Mouse (Mus musculus): Measurements from ENCODE around the gene Chmp6.

The Chmp6 gene

GRCm38 (mm10) chr11:119907711-119908110 lies 5.5 kb upstream of the Chmp6 start:
- no peak for DNase-seq (ENCODE audit: low spot score in 2 of 2)

GRCm38 (mm10) chr11:119909436-119909835 lies 3.8 kb upstream of the Chmp6 start:
- peak in 1 of 2 experiments; percentile 74 for DNase-seq (ENCODE audit: low spot score in 2 of 2)

- DNase-seq (ENCODE audit: low spot score in 2 of 2) = no peak
Measured at GRCm38 (mm10) chr11:119912845-119913244, 396 bp upstream of the Chmp6 start.

GRCm38 (mm10) chr11:119913935-119914314 lies 684 bp downstream of the Chmp6 start:
- DNase-seq (ENCODE audit: low spot score in 2 of 2) = no peak

- no peak for DNase-seq (ENCODE audit: low spot score in 2 of 2)
Measured at GRCm38 (mm10) chr11:119914381-119914780, 1.1 kb downstream of the Chmp6 start.

GRCm38 (mm10) chr11:119915666-119916065 lies 2.4 kb downstream of the Chmp6 start:
- DNase-seq (ENCODE audit: low spot score in 2 of 2) = no peak

- DNase-seq (ENCODE audit: low spot score in 2 of 2) = no peak
Measured at GRCm38 (mm10) chr11:119916102-119916790, 3.0 kb downstream of the Chmp6 start.

- no peak for DNase-seq (ENCODE audit: low spot score in 2 of 2)
Measured at GRCm38 (mm10) chr11:119916834-119917469, 3.7 kb downstream of the Chmp6 start.

- DNase-seq (ENCODE audit: low spot score in 2 of 2) = no peak
Measured at GRCm38 (mm10) chr11:119918521-119918920, 5.3 kb downstream of the Chmp6 start.

GRCm38 (mm10) chr11:119919432-119919831 lies 6.2 kb downstream of the Chmp6 start:
- no peak for DNase-seq (ENCODE audit: low spot score in 2 of 2)

- DNase-seq (ENCODE audit: low spot score in 2 of 2) = peak in 1 of 2 experiments; percentile 84
Measured at GRCm38 (mm10) chr11:119919897-119920296, 6.7 kb downstream of the Chmp6 start.

- DNase-seq (ENCODE audit: low spot score in 2 of 2) = no peak
Measured at GRCm38 (mm10) chr11:119920668-119921067, 7.4 kb downstream of the Chmp6 start.

GRCm38 (mm10) chr11:119925176-119925575 lies 11.9 kb downstream of the Chmp6 start:
- no peak for DNase-seq (ENCODE audit: low spot score in 2 of 2)

- no peak for DNase-seq (ENCODE audit: low spot score in 2 of 2)
Measured at GRCm38 (mm10) chr11:119926762-119927161, 13.5 kb downstream of the Chmp6 start.

- peak in 1 of 2 experiments; percentile 70 for DNase-seq (ENCODE audit: low spot score in 2 of 2)
Measured at GRCm38 (mm10) chr11:119928023-119928681, 14.9 kb downstream of the Chmp6 start.

- no peak for DNase-seq (ENCODE audit: low spot score in 2 of 2)
Measured at GRCm38 (mm10) chr11:119929603-119930265, 16.5 kb downstream of the Chmp6 start.

- DNase-seq (ENCODE audit: low spot score in 2 of 2) = no peak
Measured at GRCm38 (mm10) chr11:119931809-119932208, 18.6 kb downstream of the Chmp6 start.

- DNase-seq (ENCODE audit: low spot score in 2 of 2) = no peak
Measured at GRCm38 (mm10) chr11:119933142-119933541, 19.9 kb downstream of the Chmp6 start.

- no peak for DNase-seq (ENCODE audit: low spot score in 2 of 2)
Measured at GRCm38 (mm10) chr11:119933819-119934583, 20.8 kb downstream of the Chmp6 start.

- no peak for DNase-seq (ENCODE audit: low spot score in 2 of 2)
Measured at GRCm38 (mm10) chr11:119934773-119935172, 21.5 kb downstream of the Chmp6 start.

- DNase-seq (ENCODE audit: low spot score in 2 of 2) = peak in 1 of 2 experiments; percentile 76
Measured at GRCm38 (mm10) chr11:119935457-119935856, 22.2 kb downstream of the Chmp6 start.

GRCm38 (mm10) chr11:119936456-119936855 lies 23.2 kb downstream of the Chmp6 start:
- DNase-seq (ENCODE audit: low spot score in 2 of 2) = no peak
